Mouse (Mus musculus) embryonic facial prominence, embryonic 11.5 days (tissue): Measurements from ENCODE around the gene Slirp. TPM values are rescaled to one million over a fixed set of nuclear protein-coding genes. Genes with fewer than 3 reads are reported as not detected.

Source experiments
- ATAC-seq: fragments of 200-750 bp; cut with Nextera tagmentation; replicated peaks from 2 replicates; pipeline ENCODE4 v1.8.0; 2017; ENCODE audit warnings: low read depth; ENCODE audit not compliant: insufficient number of reproducible peaks, low FRiP score, low TSS enrichment
- DNase-seq: peaks from one replicate; pipeline ENCODE4 v3.0.0-alpha.2; 2015; ENCODE audit warnings: low spot score
- H3K27ac ChIP-seq: fragments of 300-500 bp; sonication (generic); replicated peaks from 2 replicates; pipeline ENCODE4 v1.5.1; 2014; ENCODE audit warnings: mild to moderate bottlenecking, low read depth, low read length, control low read depth
- H3K27me3 ChIP-seq: fragments of 300-500 bp; sonication (generic); 2 replicates; pipeline ENCODE4 v1.6.1; 2014; ENCODE audit warnings: mild to moderate bottlenecking, low read length, moderate library complexity, mixed read lengths; ENCODE audit not compliant: control insufficient read depth, insufficient read depth
- H3K36me3 ChIP-seq: fragments of 300-500 bp; sonication (generic); replicated peaks from 2 replicates; pipeline ENCODE4 v1.6.1; 2014; ENCODE audit warnings: low read depth, mild to moderate bottlenecking, low read length, moderate library complexity, mixed read lengths; ENCODE audit not compliant: control insufficient read depth, insufficient read depth
- H3K4me1 ChIP-seq: fragments of 300-500 bp; sonication (generic); 2 replicates; pipeline ENCODE4 v1.6.1; 2014; ENCODE audit warnings: low read length, mixed read lengths; ENCODE audit not compliant: control insufficient read depth, insufficient read depth
- H3K4me2 ChIP-seq: fragments of 300-500 bp; sonication (generic); 2 replicates; pipeline ENCODE4 v1.6.1; 2014; ENCODE audit warnings: low read depth, mild to moderate bottlenecking, control low read depth, low read length, moderate library complexity
- H3K4me3 ChIP-seq: fragments of 300-500 bp; sonication (generic); 2 replicates; pipeline ENCODE4 v1.5.1; 2014; ENCODE audit warnings: low read depth, low read length, control low read depth
- H3K9ac ChIP-seq: fragments of 300-500 bp; sonication (generic); replicated peaks from 2 replicates; pipeline ENCODE4 v1.6.1; 2014; ENCODE audit warnings: mild to moderate bottlenecking, control low read depth, low read length
- H3K9me3 ChIP-seq: fragments of 300-500 bp; sonication (generic); replicated peaks from 2 replicates; pipeline ENCODE4 v1.6.1; 2016; ENCODE audit warnings: mild to moderate bottlenecking, low read length, inconsistent platforms, mixed read lengths; ENCODE audit not compliant: control insufficient read depth
- WGBS: fragments of 180-500 bp; shearing (Covaris S2); extraction: QIAGEN DNeasy Blood & Tissue Kit; methylation state at CpG from one replicate; pipeline ENCODE4 v1.1.7; 2014; 5-methylcytosine and 5-hydroxymethylcytosine counted together
- polyA plus RNA-seq: library from polyadenylated mRNA; unstranded; fragments of >200 nt; fragmentation: Nextera tagmentation; extraction: Ambion mirVana; gene quantifications from 2 replicates; pipeline ENCODE4 v1.2.1, GENCODE M21; 2014

Gene Slirp
- polyA plus RNA-seq, 1 experiment from 2014 or later = 309 TPM

- peak overlapping the region; percentile 69 for H3K27ac ChIP-seq
- under 1% methylated on average over 33 of the region's 33 CpGs for WGBS
- H3K27me3 ChIP-seq = no peaks in the 10 kb centered on the region
- ATAC-seq (peak; percentile 83; the same call in 1 of the 2 replicates), DNase-seq (peak; percentile 60)
- no peaks in the 10 kb centered on the region for H3K4me1 ChIP-seq
- peaks cover 5% of the 10 kb centered on the region for H3K36me3 ChIP-seq
- peak overlapping the region; percentile 58 for H3K4me2 ChIP-seq
- H3K9ac ChIP-seq = peak overlapping the region; percentile 98
- no peaks in the 10 kb centered on the region for H3K9me3 ChIP-seq
- H3K4me3 ChIP-seq = peak overlapping the region; percentile 98
Measured at GRCm38 (mm10) chr12:87443115-87443699, 489 bp upstream of the Slirp start.

- no peaks in the 10 kb centered on the region for H3K4me1 ChIP-seq
- ATAC-seq (0 out of 2 replicates have a peak, but pooled peaks have one; percentile 7), DNase-seq (peak; percentile 19)
- H3K4me2 ChIP-seq = peak overlapping the region; percentile 48
- peak overlapping the region; percentile 98 for H3K4me3 ChIP-seq
- H3K9ac ChIP-seq = peak overlapping the region; percentile 98
- H3K27me3 ChIP-seq = no peaks in the 10 kb centered on the region
- no peak overlapping the region for H3K27ac ChIP-seq
- WGBS = 6% methylated on average over 16 of the region's 16 CpGs
- H3K36me3 ChIP-seq = peaks cover 8% of the 10 kb centered on the region
- H3K9me3 ChIP-seq = no peaks in the 10 kb centered on the region
Measured at GRCm38 (mm10) chr12:87444211-87444610, 515 bp downstream of the Slirp start.

DNA sequence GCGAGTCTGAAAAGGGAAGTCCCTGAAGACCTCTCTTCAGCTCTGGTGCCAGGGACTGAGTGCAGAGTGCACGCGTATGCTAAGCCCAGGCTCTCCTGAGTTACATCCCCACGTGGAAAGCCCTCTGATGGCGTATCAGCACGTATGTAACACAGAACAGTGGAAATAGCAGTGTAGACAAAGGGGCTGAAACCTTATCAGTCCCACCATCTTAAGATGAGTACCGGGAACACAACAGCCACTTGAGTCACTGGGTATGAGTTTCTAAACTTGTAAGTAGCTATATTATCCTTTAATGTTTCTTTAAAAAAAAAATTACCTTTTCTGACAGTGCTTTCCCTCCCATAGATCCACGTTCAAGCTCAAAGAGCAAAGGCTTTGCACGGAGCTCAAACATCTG is 5.8 kb downstream of the Slirp start:
- ATAC-seq (no peak), DNase-seq (no peak)
- no peaks in the 10 kb centered on the region for H3K4me1 ChIP-seq
- WGBS = 91% methylated on average over 9 of the region's 9 CpGs
- peaks cover 18% of the 10 kb centered on the region for H3K36me3 ChIP-seq
- H3K27ac ChIP-seq = no peak overlapping the region
- H3K27me3 ChIP-seq = no peaks in the 10 kb centered on the region
- H3K9ac ChIP-seq = no peak overlapping the region
- no peak overlapping the region for H3K4me2 ChIP-seq
- no peak overlapping the region for H3K4me3 ChIP-seq
- H3K9me3 ChIP-seq = no peaks in the 10 kb centered on the region

- 92% methylated on average over 6 of the region's 6 CpGs for WGBS
- Histone ChIP-seq H3K4me3 (no peak overlapping the region), H3K27ac (no peak overlapping the region), H3K27me3 (no peaks in the 10 kb centered on the region), H3K36me3 (peaks cover 13% of the 10 kb centered on the region), H3K4me1 (no peaks in the 10 kb centered on the region), H3K9ac (no peak overlapping the region), H3K4me2 (no peak overlapping the region), H3K9me3 (no peaks in the 10 kb centered on the region)
- ATAC-seq (no peak), DNase-seq (no peak)
Measured at GRCm38 (mm10) chr12:87464678-87465297, 21.1 kb downstream of the Slirp start.

- Histone ChIP-seq H3K4me1 (no peaks in the 10 kb centered on the region), H3K4me2 (peak overlapping the region; percentile 27; the same call in 1 of the 2 replicates), H3K36me3 (peaks cover 2% of the 10 kb centered on the region; the same call in 1 of the 2 replicates), H3K27ac (no peak overlapping the region), H3K27me3 (no peaks in the 10 kb centered on the region), H3K9ac (no peak overlapping the region), H3K4me3 (peak overlapping the region; percentile 65), H3K9me3 (no peaks in the 10 kb centered on the region)
- WGBS = 68% methylated on average over 7 of the region's 7 CpGs
- ATAC-seq (no peak), DNase-seq (no peak)
Measured at GRCm38 (mm10) chr12:87470263-87471136, 26.8 kb downstream of the Slirp start.

DNA sequence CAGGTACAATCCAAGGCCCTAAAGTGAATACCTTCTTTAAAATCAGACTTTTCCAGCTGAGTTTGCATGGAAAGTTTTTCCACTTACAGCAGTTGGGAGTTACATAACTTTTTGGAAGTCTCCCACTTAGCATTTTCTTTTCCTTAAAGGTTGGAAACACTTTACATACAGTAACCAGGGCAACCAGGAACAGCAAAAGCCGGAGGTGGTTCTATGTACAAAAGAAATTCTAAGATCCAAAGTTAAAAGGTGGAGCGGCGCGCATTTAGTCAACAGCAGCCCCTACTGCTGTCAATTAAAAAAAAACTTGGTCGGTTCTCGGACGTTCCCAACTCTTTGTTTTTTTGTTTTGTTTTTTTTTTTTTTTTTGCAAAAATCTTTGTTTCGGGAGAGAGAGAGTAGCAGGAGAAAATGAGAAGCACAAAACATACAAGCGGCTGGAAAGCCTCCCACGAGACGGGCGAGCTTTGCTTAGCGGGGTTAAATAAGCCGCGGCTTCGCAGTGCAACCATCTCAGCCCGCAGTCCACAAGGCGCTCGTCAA is 27.8 kb downstream of the Slirp start:
- peak; percentile 44 for DNase-seq
- peak overlapping the region; percentile 65 for H3K4me3 ChIP-seq
- H3K4me1 ChIP-seq = no peaks in the 10 kb centered on the region
- WGBS = under 1% methylated on average over 19 of the region's 19 CpGs
- H3K36me3 ChIP-seq = peaks cover 2% of the 10 kb centered on the region; the same call in 1 of the 2 replicates
- peak overlapping the region; percentile 42; the same call in 1 of the 2 replicates for H3K27ac ChIP-seq
- H3K27me3 ChIP-seq = no peaks in the 10 kb centered on the region
- no peak for ATAC-seq
- peak overlapping the region; percentile 48 for H3K4me2 ChIP-seq
- H3K9ac ChIP-seq = peak overlapping the region; percentile 84
- H3K9me3 ChIP-seq = no peaks in the 10 kb centered on the region

DNA sequence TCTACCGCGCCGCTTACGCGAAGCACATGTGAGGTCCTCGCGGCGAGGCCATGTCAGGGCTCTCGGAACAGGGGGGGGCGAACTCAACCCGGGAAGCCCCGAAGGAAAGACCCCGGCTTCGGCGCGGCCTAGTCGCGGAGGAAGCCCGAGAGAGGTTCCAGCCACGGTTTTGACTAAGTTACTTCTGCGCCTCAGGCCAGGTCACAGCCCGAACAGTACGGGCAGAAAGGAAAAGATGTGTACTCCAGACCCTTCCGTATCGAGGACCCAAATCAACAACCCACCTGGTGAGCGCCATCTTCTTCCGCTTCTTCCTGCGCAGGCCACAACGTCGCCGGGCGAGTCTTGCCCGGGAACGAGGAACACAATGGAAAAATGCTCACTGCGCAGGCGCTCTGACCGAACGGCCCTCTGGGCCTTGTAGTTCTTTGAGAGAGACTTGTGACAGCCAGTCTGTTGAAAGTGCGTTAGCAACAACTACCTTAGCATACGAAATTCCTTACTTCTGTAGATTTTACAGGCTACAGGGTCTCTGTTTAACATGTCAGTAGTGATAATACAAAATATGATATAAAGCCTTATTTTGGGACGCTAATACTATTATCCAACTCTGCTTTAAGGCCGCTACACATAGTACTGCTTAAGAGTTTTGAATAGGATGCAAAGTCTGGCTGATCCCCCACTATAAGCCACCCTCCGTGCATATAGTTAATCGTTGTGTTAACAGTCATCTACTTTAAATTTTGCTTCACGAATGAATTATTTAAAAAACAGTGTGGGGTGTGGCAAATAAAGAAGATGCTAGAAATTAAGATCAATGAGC is 28.5 kb downstream of the Slirp start, which contains the start of gene Snw1:
Snw1 (minus strand) TSS at position 311 of the 823 bp plus-strand sequence.
- DNase-seq (peak; percentile 97), ATAC-seq (peak; percentile 94)
- H3K27me3 ChIP-seq = no peaks in the 10 kb centered on the region
- H3K4me2 ChIP-seq = peak within 1 kb of the TSS; percentile 48
- H3K4me1 ChIP-seq = no peaks in the 10 kb centered on the region
- H3K36me3 ChIP-seq = peaks cover 2% of the 10 kb centered on the region; the same call in 1 of the 2 replicates
- peak within 1 kb of the TSS; percentile 42; the same call in 1 of the 2 replicates for H3K27ac ChIP-seq
- WGBS = 3% methylated on average over 45 of the region's 45 CpGs
- H3K9me3 ChIP-seq = no peaks in the 10 kb centered on the region
- H3K9ac ChIP-seq = peak within 1 kb of the TSS; percentile 84
- H3K4me3 ChIP-seq = peak within 1 kb of the TSS; percentile 65
